Mouse (Mus musculus) ovary, adult 18-20 months (tissue): ENCODE measurements around the gene Syce1.
"Not testable (repeated sequence)": the region's sequence is repeated elsewhere in the genome, so short reads cannot be mapped to it uniquely, and the experiment has no call there.

ENCODE experiments used
- DNase-seq: peaks from one replicate; pipeline ENCODE4 v3.0.0; 2022; ENCODE audit warnings: low spot score, mixed read lengths

Gene Syce1

GRCm38 (mm10) chr7:140765888-140766739, 21.5 kb downstream of the Syce1 start:
- DNase-seq: no peak

- not testable (repeated sequence) for DNase-seq
Measured at GRCm38 (mm10) chr7:140765391-140765790, 22.3 kb downstream of the Syce1 start.

- DNase-seq: no peak
Measured at GRCm38 (mm10) chr7:140763447-140764020, 24.1 kb downstream of the Syce1 start, which contains the start of gene Cyp2e1. Cyp2e1 (plus strand) TSS chr7:140763739.

- no peak for DNase-seq
Measured at GRCm38 (mm10) chr7:140760647-140761046, 27.0 kb downstream of the Syce1 start.

- DNase-seq: peak; percentile 31
Measured at GRCm38 (mm10) chr7:140756151-140756854, 31.3 kb downstream of the Syce1 start.

- DNase-seq: no peak
Measured at GRCm38 (mm10) chr7:140754556-140754955, 33.1 kb downstream of the Syce1 start.

- no peak for DNase-seq
Measured at GRCm38 (mm10) chr7:140748827-140749160, 38.9 kb downstream of the Syce1 start.

- no peak for DNase-seq
Measured at GRCm38 (mm10) chr7:140748116-140748826, 39.4 kb downstream of the Syce1 start.

GRCm38 (mm10) chr7:140747402-140747801, 40.2 kb downstream of the Syce1 start:
- no peak for DNase-seq

- DNase-seq: no peak
Measured at GRCm38 (mm10) chr7:140733162-140733561, 54.5 kb downstream of the Syce1 start.
